Mouse (Mus musculus): ENCODE data around the gene Cdh15. TPM values are rescaled to one million over a fixed set of nuclear protein-coding genes. Genes with fewer than 3 reads are reported as not detected.

Cdh15 gene
- polyA plus RNA-seq, 1 experiment: not detected

GRCm38 (mm10) chr8:122854388-122854787, 6.6 kb downstream of the Cdh15 start:
- Histone ChIP-seq H3K9me3 (no peaks in the 10 kb centered on the region), H3K4me3 (replicated peaks) (no peak overlapping the region), H3K36me3 (replicated peaks; ENCODE audit: low read length) (no peaks in the 10 kb centered on the region), H3K4me1 (peaks cover 3% of the 10 kb centered on the region; the same call in 1 of the 2 replicates), H3K27me3 (replicated peaks) (peaks cover 88% of the 10 kb centered on the region)
- no peak for TF ChIP-seq GATA1 (IDR thresholded peaks at IDR 0.05; ENCODE audit: borderline replicate concordance, low read length)
- no peak for TF ChIP-seq FLI1 (IDR thresholded peaks at IDR 0.05; ENCODE audit: low read length)

GRCm38 (mm10) chr8:122855123-122855522, 7.4 kb downstream of the Cdh15 start:
- Histone ChIP-seq H3K4me1 (peaks cover 3% of the 10 kb centered on the region; the same call in 1 of the 2 replicates), H3K9me3 (no peaks in the 10 kb centered on the region), H3K4me3 (replicated peaks) (no peak overlapping the region), H3K36me3 (replicated peaks; ENCODE audit: low read length) (no peaks in the 10 kb centered on the region), H3K27me3 (replicated peaks) (peaks cover 87% of the 10 kb centered on the region)
- TF ChIP-seq FLI1 (IDR thresholded peaks at IDR 0.05; ENCODE audit: low read length) (no peak), GATA1 (IDR thresholded peaks at IDR 0.05; ENCODE audit: borderline replicate concordance, low read length) (no peak)

- no peak overlapping the region for H3K4me3 ChIP-seq (replicated peaks)
- H3K27me3 ChIP-seq (replicated peaks): peaks cover 87% of the 10 kb centered on the region
- H3K36me3 ChIP-seq (replicated peaks; ENCODE audit: low read length): no peaks in the 10 kb centered on the region
- peaks cover 7% of the 10 kb centered on the region; the same call in 1 of the 2 replicates for H3K4me1 ChIP-seq
- TF ChIP-seq FLI1 (IDR thresholded peaks at IDR 0.05; ENCODE audit: low read length): no peak
- TF ChIP-seq GATA1 (IDR thresholded peaks at IDR 0.05; ENCODE audit: borderline replicate concordance, low read length): no peak
- no peaks in the 10 kb centered on the region for H3K9me3 ChIP-seq
These were observed 8.5 kb downstream of the Cdh15 start for GRCm38 (mm10) chr8:122856288-122856687.

GRCm38 (mm10) chr8:122859843-122860242, 12.1 kb downstream of the Cdh15 start:
- Histone ChIP-seq H3K4me1 (peaks cover 12% of the 10 kb centered on the region; the same call in 1 of the 2 replicates), H3K4me3 (replicated peaks) (no peak overlapping the region), H3K36me3 (replicated peaks; ENCODE audit: low read length) (no peaks in the 10 kb centered on the region), H3K9me3 (no peaks in the 10 kb centered on the region), H3K27me3 (replicated peaks) (peaks cover 79% of the 10 kb centered on the region)
- TF ChIP-seq GATA1 (IDR thresholded peaks at IDR 0.05; ENCODE audit: borderline replicate concordance, low read length): no peak

GRCm38 (mm10) chr8:122864719-122865129, 17.0 kb downstream of the Cdh15 start:
- Histone ChIP-seq H3K4me1 (peaks cover 34% of the 10 kb centered on the region), H3K9me3 (no peaks in the 10 kb centered on the region), H3K4me3 (replicated peaks) (peak overlapping the region; percentile 70), H3K36me3 (replicated peaks; ENCODE audit: low read length) (no peaks in the 10 kb centered on the region), H3K27me3 (replicated peaks) (peaks cover 78% of the 10 kb centered on the region)
- TF ChIP-seq GATA1 (IDR thresholded peaks at IDR 0.05; ENCODE audit: borderline replicate concordance, low read length) (no peak), FLI1 (IDR thresholded peaks at IDR 0.05; ENCODE audit: low read length) (no peak)

- peak overlapping the region; percentile 59 for H3K4me3 ChIP-seq (replicated peaks)
- H3K36me3 ChIP-seq (replicated peaks; ENCODE audit: low read length): no peaks in the 10 kb centered on the region
- no peaks in the 10 kb centered on the region for H3K9me3 ChIP-seq
- H3K27me3 ChIP-seq (replicated peaks): peaks cover 75% of the 10 kb centered on the region
- H3K4me1 ChIP-seq: peaks cover 40% of the 10 kb centered on the region
- TF ChIP-seq GATA1 (IDR thresholded peaks at IDR 0.05; ENCODE audit: borderline replicate concordance, low read length) (no peak), FLI1 (IDR thresholded peaks at IDR 0.05; ENCODE audit: low read length) (no peak)
These were observed 17.7 kb downstream of the Cdh15 start for GRCm38 (mm10) chr8:122865441-122865840.

GRCm38 (mm10) chr8:122866231-122866630, 18.5 kb downstream of the Cdh15 start:
- no peaks in the 10 kb centered on the region for H3K36me3 ChIP-seq (replicated peaks; ENCODE audit: low read length)
- peaks cover 68% of the 10 kb centered on the region for H3K27me3 ChIP-seq (replicated peaks)
- H3K4me1 ChIP-seq: peaks cover 40% of the 10 kb centered on the region
- H3K4me3 ChIP-seq (replicated peaks): no peak overlapping the region
- H3K9me3 ChIP-seq: no peaks in the 10 kb centered on the region
- no peak for TF ChIP-seq FLI1 (IDR thresholded peaks at IDR 0.05; ENCODE audit: low read length)
- TF ChIP-seq GATA1 (IDR thresholded peaks at IDR 0.05; ENCODE audit: borderline replicate concordance, low read length): no peak

GRCm38 (mm10) chr8:122867982-122868381, 20.2 kb downstream of the Cdh15 start:
- no peaks in the 10 kb centered on the region for H3K9me3 ChIP-seq
- no peak for TF ChIP-seq FLI1 (IDR thresholded peaks at IDR 0.05; ENCODE audit: low read length)
- no peak for TF ChIP-seq GATA1 (IDR thresholded peaks at IDR 0.05; ENCODE audit: borderline replicate concordance, low read length)
- H3K36me3 ChIP-seq (replicated peaks; ENCODE audit: low read length): no peaks in the 10 kb centered on the region
- peaks cover 40% of the 10 kb centered on the region for H3K4me1 ChIP-seq
- H3K27me3 ChIP-seq (replicated peaks): peaks cover 60% of the 10 kb centered on the region
- H3K4me3 ChIP-seq (replicated peaks): no peak overlapping the region

- Histone ChIP-seq H3K36me3 (replicated peaks; ENCODE audit: low read length) (no peaks in the 10 kb centered on the region), H3K9me3 (no peaks in the 10 kb centered on the region), H3K4me3 (replicated peaks) (peak overlapping the region; percentile 88), H3K27me3 (replicated peaks) (peaks cover 42% of the 10 kb centered on the region), H3K4me1 (peaks cover 28% of the 10 kb centered on the region)
- no peak for TF ChIP-seq FLI1 (IDR thresholded peaks at IDR 0.05; ENCODE audit: low read length)
- no peak for TF ChIP-seq GATA1 (IDR thresholded peaks at IDR 0.05; ENCODE audit: borderline replicate concordance, low read length)
These were observed 22.7 kb downstream of the Cdh15 start for GRCm38 (mm10) chr8:122870377-122870863.

- peaks cover 17% of the 10 kb centered on the region for H3K4me1 ChIP-seq
- no peaks in the 10 kb centered on the region for H3K36me3 ChIP-seq (replicated peaks; ENCODE audit: low read length)
- no peak overlapping the region for H3K4me3 ChIP-seq (replicated peaks)
- TF ChIP-seq GATA1 (IDR thresholded peaks at IDR 0.05; ENCODE audit: borderline replicate concordance, low read length) (no peak), FLI1 (IDR thresholded peaks at IDR 0.05; ENCODE audit: low read length) (no peak)
- no peaks in the 10 kb centered on the region for H3K9me3 ChIP-seq
- peaks cover 31% of the 10 kb centered on the region for H3K27me3 ChIP-seq (replicated peaks)
These were observed 23.9 kb downstream of the Cdh15 start for GRCm38 (mm10) chr8:122871663-122872062.

All from megakaryocyte, embryonic 14.5 days (primary cell).